Mouse (Mus musculus) hindbrain, embryonic 12.5 days (tissue): ENCODE measurements around the gene Rps6kc1. TPM values are rescaled to one million over a fixed set of nuclear protein-coding genes. Genes with fewer than 3 reads are reported as not detected.

Source experiments
- ATAC-seq: fragments of 200-750 bp; cut with Nextera tagmentation; 2 replicates; pipeline ENCODE4 v1.8.0; 2017; ENCODE audit warnings: moderate TSS enrichment; ENCODE audit not compliant: low FRiP score
- H3K27ac ChIP-seq: fragments of 300-500 bp; sonication (generic); 2 replicates; pipeline ENCODE4 v1.5.1; 2016; ENCODE audit warnings: mild to moderate bottlenecking
- H3K27me3 ChIP-seq: fragments of 300-500 bp; sonication (generic); 2 replicates; pipeline ENCODE4 v1.6.1; 2016; ENCODE audit warnings: mild to moderate bottlenecking
- H3K36me3 ChIP-seq: fragments of 300-500 bp; sonication (generic); 2 replicates; pipeline ENCODE4 v1.6.1; 2016; ENCODE audit warnings: mild to moderate bottlenecking
- H3K4me1 ChIP-seq: fragments of 300-500 bp; sonication (generic); 2 replicates; pipeline ENCODE4 v1.6.1; 2016
- H3K4me2 ChIP-seq: fragments of 300-500 bp; sonication (generic); replicated peaks from 2 replicates; pipeline ENCODE4 v1.6.1; 2016; ENCODE audit warnings: mild to moderate bottlenecking
- H3K4me3 ChIP-seq: fragments of 300-500 bp; sonication (generic); 2 replicates; pipeline ENCODE4 v1.5.1; 2016; ENCODE audit warnings: mild to moderate bottlenecking
- H3K9ac ChIP-seq: fragments of 300-500 bp; sonication (generic); 2 replicates; pipeline ENCODE4 v1.6.1; 2016; ENCODE audit warnings: mild to moderate bottlenecking, moderate library complexity
- H3K9me3 ChIP-seq: fragments of 300-500 bp; sonication (generic); replicated peaks from 2 replicates; pipeline ENCODE4 v1.6.1; 2016; ENCODE audit warnings: mild to moderate bottlenecking
- WGBS: fragments of 180-500 bp; shearing (Covaris S2); methylation state at CpG from one replicate; pipeline ENCODE4 v1.1.7; 2016; 5-methylcytosine and 5-hydroxymethylcytosine counted together
- polyA plus RNA-seq: library from polyadenylated mRNA; unstranded; fragments of >200 nt; fragmentation: Nextera tagmentation; extraction: Ambion mirVana; gene quantifications from 2 replicates; pipeline ENCODE4 v1.2.1, GENCODE M21; 2016

Gene Rps6kc1
- polyA plus RNA-seq, 1 experiment from 2014 or later: 23.9 TPM

DNA sequence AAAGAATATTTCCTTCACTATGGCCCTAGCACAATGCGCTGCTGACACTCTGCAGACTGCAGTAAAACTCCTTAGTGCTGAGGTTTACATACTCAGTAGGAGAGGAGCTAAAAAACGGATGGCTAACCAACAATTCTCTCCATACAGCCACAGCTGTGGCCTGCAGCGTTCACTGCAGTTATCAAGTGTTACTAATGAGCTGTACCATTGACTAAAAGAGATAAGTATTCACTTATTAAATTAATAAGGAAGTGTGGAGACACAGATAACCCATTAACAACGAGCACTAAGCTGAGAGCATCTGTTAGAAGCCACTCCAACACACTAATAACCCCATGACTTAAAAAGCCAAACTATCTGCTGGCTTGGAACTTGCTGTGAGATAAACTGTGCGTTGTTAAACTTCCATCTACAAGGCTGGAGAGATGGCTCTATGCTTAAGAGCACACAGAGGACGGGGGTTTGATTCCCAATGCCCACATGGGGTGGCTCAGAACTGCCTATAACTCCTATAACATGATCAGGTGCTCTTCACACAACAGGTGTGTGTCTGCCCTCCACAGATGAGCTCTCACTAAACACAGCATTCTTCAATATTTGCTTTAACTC, 17.9 kb downstream of the Rps6kc1 start:
- H3K27ac ChIP-seq: no peak overlapping the region
- H3K36me3 ChIP-seq: peaks cover 67% of the 10 kb centered on the region
- H3K27me3 ChIP-seq: no peaks in the 10 kb centered on the region
- WGBS: 85% methylated on average over 6 of the region's 6 CpGs
- H3K4me1 ChIP-seq: no peaks in the 10 kb centered on the region
- no peak overlapping the region for H3K4me2 ChIP-seq
- H3K9ac ChIP-seq: no peak overlapping the region
- ATAC-seq: no peak
- H3K4me3 ChIP-seq: no peak overlapping the region
- H3K9me3 ChIP-seq: no peaks in the 10 kb centered on the region

DNA sequence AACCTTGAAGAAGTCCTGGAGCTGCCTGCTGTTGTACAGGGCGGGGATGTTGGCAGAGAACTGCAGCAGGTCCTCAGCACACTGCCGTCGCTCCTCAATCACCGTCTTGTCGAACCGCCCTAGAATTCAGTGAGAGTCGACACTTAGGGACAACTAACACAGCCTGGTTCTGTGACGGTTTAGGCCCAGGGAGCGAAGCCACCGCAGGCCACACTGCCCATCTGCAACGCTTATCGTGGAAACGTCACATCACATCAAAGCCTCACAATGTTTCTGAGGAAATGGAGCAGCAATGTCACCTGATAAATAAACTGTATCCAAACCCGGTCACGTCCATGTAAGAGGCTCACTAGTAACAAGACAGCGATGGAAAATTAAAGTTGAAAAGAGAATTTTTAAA, 22.9 kb downstream of the Rps6kc1 start:
- H3K9ac ChIP-seq: no peak overlapping the region
- no peak overlapping the region for H3K27ac ChIP-seq
- no peak overlapping the region for H3K4me2 ChIP-seq
- no peaks in the 10 kb centered on the region for H3K9me3 ChIP-seq
- ATAC-seq: no peak
- 92% methylated on average over 16 of the region's 16 CpGs for WGBS
- H3K4me3 ChIP-seq: no peak overlapping the region
- no peaks in the 10 kb centered on the region for H3K27me3 ChIP-seq
- no peaks in the 10 kb centered on the region for H3K4me1 ChIP-seq
- H3K36me3 ChIP-seq: peaks cover 62% of the 10 kb centered on the region

- no peaks in the 10 kb centered on the region for H3K9me3 ChIP-seq
- 87% methylated on average over 2 of the region's 2 CpGs for WGBS
- no peaks in the 10 kb centered on the region for H3K27me3 ChIP-seq
- H3K36me3 ChIP-seq: peaks cover 62% of the 10 kb centered on the region
- H3K27ac ChIP-seq: no peak overlapping the region
- no peak for ATAC-seq
- H3K9ac ChIP-seq: no peak overlapping the region
- no peak overlapping the region for H3K4me2 ChIP-seq
- no peak overlapping the region for H3K4me3 ChIP-seq
- H3K4me1 ChIP-seq: no peaks in the 10 kb centered on the region
Observed at GRCm38 (mm10) chr1:190888031-190888430, 23.5 kb downstream of the Rps6kc1 start.

DNA sequence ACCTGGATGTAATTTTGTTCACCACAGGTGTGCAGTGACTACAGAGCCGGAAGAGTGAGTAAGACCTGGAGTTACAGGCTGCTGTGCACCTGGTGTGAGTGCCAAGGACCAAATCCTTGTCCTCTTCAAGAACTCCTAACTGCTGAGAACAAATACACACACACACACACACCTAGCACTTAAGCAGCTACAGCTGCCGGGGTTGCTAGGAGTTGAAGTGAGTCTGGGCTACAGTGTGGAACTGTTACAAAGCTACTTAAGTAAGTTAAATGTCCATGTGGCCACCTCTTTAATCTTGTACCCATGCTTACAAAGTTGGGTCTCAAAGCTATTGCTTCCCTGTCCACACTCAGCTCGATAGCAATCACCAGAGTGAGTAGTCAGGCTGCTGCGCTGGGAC, 25.6 kb downstream of the Rps6kc1 start:
- Histone ChIP-seq H3K4me1 (no peaks in the 10 kb centered on the region), H3K36me3 (peaks cover 56% of the 10 kb centered on the region), H3K9ac (no peak overlapping the region), H3K27ac (no peak overlapping the region), H3K4me2 (no peak overlapping the region), H3K9me3 (no peaks in the 10 kb centered on the region), H3K4me3 (no peak overlapping the region), H3K27me3 (no peaks in the 10 kb centered on the region)
- ATAC-seq: no peak
- WGBS: 92% methylated on average over 4 of the region's 4 CpGs

DNA sequence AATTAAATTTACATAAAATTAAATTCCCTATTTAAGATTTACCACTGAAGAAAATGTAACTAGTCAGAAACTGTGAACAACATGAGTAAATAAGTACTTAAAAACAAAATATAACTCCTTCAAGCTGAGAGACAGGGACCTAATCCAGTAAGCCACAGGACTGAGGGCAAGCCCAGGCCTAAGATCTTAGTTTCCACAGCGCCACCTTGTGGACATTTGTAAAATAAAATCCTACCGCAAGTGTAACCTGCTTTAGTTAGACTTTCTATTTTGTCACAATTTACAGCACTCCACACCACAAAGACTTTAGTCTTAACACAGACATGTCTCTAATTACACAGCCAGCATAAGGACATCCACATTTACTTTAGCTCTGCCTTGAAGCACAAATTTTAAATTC, 30.1 kb downstream of the Rps6kc1 start:
- H3K27me3 ChIP-seq: no peaks in the 10 kb centered on the region
- H3K4me2 ChIP-seq: no peak overlapping the region
- H3K27ac ChIP-seq: no peak overlapping the region
- peaks cover 34% of the 10 kb centered on the region; the same call in 1 of the 2 replicates for H3K36me3 ChIP-seq
- no peaks in the 10 kb centered on the region for H3K9me3 ChIP-seq
- no peaks in the 10 kb centered on the region for H3K4me1 ChIP-seq
- no peak overlapping the region for H3K9ac ChIP-seq
- H3K4me3 ChIP-seq: no peak overlapping the region
- WGBS: 4% methylated on average over 2 of the region's 2 CpGs
- no peak for ATAC-seq

- no peaks in the 10 kb centered on the region for H3K4me1 ChIP-seq
- no peak for ATAC-seq
- H3K4me3 ChIP-seq: no peak overlapping the region
- H3K36me3 ChIP-seq: peaks cover 33% of the 10 kb centered on the region; the same call in 1 of the 2 replicates
- no peak overlapping the region for H3K27ac ChIP-seq
- no peak overlapping the region for H3K4me2 ChIP-seq
- no peaks in the 10 kb centered on the region for H3K9me3 ChIP-seq
- 82% methylated on average over 6 of the region's 6 CpGs for WGBS
- no peak overlapping the region for H3K9ac ChIP-seq
- H3K27me3 ChIP-seq: no peaks in the 10 kb centered on the region
Observed at GRCm38 (mm10) chr1:190880638-190881037, 30.9 kb downstream of the Rps6kc1 start.

DNA sequence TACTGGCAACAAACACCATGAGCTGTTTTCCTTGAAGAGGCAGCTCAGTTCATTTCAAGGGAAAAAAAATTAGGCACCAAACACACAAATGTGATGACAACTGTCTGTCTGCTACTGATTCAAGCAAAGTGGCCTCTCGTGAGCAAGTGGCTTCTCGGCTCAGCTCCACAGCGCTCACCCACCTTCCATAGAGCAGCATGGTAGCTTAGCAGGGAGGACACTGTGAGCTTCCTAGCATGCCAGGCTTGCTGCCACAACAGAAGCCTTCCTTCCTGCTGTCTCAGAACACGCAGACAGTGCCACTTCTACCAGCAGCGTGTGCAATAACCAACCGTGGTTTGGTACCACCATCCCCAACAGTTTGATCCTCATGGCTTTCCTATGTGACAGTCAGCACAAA, 35.8 kb downstream of the Rps6kc1 start:
- 92% methylated on average over 6 of the region's 6 CpGs for WGBS
- H3K9ac ChIP-seq: no peak overlapping the region
- H3K27ac ChIP-seq: no peak overlapping the region
- H3K4me3 ChIP-seq: no peak overlapping the region
- H3K4me2 ChIP-seq: no peak overlapping the region
- H3K9me3 ChIP-seq: no peaks in the 10 kb centered on the region
- peaks cover 25% of the 10 kb centered on the region for H3K36me3 ChIP-seq
- no peaks in the 10 kb centered on the region for H3K27me3 ChIP-seq
- no peaks in the 10 kb centered on the region for H3K4me1 ChIP-seq
- no peak for ATAC-seq

- Histone ChIP-seq H3K9me3 (no peaks in the 10 kb centered on the region), H3K4me2 (no peak overlapping the region), H3K4me1 (no peaks in the 10 kb centered on the region), H3K27ac (no peak overlapping the region), H3K4me3 (no peak overlapping the region), H3K27me3 (no peaks in the 10 kb centered on the region), H3K9ac (no peak overlapping the region), H3K36me3 (peaks cover 31% of the 10 kb centered on the region)
- ATAC-seq: no peak
- WGBS: 92% methylated on average over 4 of the region's 4 CpGs
Observed at GRCm38 (mm10) chr1:190875089-190875488, 36.5 kb downstream of the Rps6kc1 start.

GRCm38 (mm10) chr1:190871068-190871467, 40.5 kb downstream of the Rps6kc1 start:
- Histone ChIP-seq H3K9me3 (no peaks in the 10 kb centered on the region), H3K9ac (no peak overlapping the region), H3K36me3 (peaks cover 45% of the 10 kb centered on the region), H3K4me1 (no peaks in the 10 kb centered on the region), H3K27ac (no peak overlapping the region), H3K27me3 (no peaks in the 10 kb centered on the region), H3K4me3 (no peak overlapping the region), H3K4me2 (no peak overlapping the region)
- no peak for ATAC-seq
- 95% methylated on average over 12 of the region's 12 CpGs for WGBS

DNA sequence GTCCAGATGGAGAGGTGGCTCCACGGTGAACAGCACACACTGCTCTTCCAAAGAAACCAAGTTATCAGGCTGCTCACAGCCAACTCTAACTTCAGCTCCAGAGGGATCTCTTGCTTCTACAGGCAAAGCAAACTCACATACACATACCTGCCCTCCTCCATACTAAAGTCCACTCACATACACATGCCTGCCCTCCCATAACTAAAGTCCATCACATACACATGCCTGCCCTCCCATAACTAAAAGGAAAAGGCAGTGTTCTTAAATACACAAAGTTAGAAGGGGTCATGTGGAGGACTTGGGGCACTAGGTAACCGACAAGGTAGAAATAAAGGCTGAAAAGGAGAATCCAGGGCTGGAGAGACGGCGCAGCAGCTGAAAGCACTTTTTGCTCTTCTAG, 41.6 kb downstream of the Rps6kc1 start:
- Histone ChIP-seq H3K27ac (no peak overlapping the region), H3K4me2 (no peak overlapping the region), H3K9ac (no peak overlapping the region), H3K36me3 (peaks cover 49% of the 10 kb centered on the region), H3K27me3 (no peaks in the 10 kb centered on the region), H3K4me1 (no peaks in the 10 kb centered on the region), H3K9me3 (no peaks in the 10 kb centered on the region), H3K4me3 (no peak overlapping the region)
- 92% methylated on average over 4 of the region's 4 CpGs for WGBS
- no peak for ATAC-seq

GRCm38 (mm10) chr1:190868790-190869189, 42.8 kb downstream of the Rps6kc1 start:
- no peak for ATAC-seq
- Histone ChIP-seq H3K27me3 (no peaks in the 10 kb centered on the region), H3K4me3 (no peak overlapping the region), H3K4me2 (no peak overlapping the region), H3K27ac (no peak overlapping the region), H3K4me1 (no peaks in the 10 kb centered on the region), H3K9ac (no peak overlapping the region), H3K36me3 (peaks cover 51% of the 10 kb centered on the region), H3K9me3 (no peaks in the 10 kb centered on the region)
- WGBS: 88% methylated on average over 3 of the region's 3 CpGs

- H3K4me1 ChIP-seq: no peaks in the 10 kb centered on the region
- H3K4me2 ChIP-seq: no peak overlapping the region
- H3K36me3 ChIP-seq: 0 out of 2 replicates have a peak, but pooled peaks cover 11% of the 10 kb centered on the region
- no peak overlapping the region for H3K27ac ChIP-seq
- H3K9ac ChIP-seq: no peak overlapping the region
- no peaks in the 10 kb centered on the region for H3K27me3 ChIP-seq
- H3K4me3 ChIP-seq: no peak overlapping the region
- ATAC-seq: no peak
- H3K9me3 ChIP-seq: no peaks in the 10 kb centered on the region
- WGBS: 79% methylated on average over 5 of the region's 5 CpGs
Observed at GRCm38 (mm10) chr1:190861626-190862025, 49.9 kb downstream of the Rps6kc1 start.

- ATAC-seq: no peak
- H3K9me3 ChIP-seq: no peaks in the 10 kb centered on the region
- H3K27me3 ChIP-seq: no peaks in the 10 kb centered on the region
- H3K4me2 ChIP-seq: no peak overlapping the region
- H3K9ac ChIP-seq: no peak overlapping the region
- H3K36me3 ChIP-seq: 0 out of 2 replicates have a peak, but pooled peaks cover 4% of the 10 kb centered on the region
- H3K27ac ChIP-seq: no peak overlapping the region
- H3K4me3 ChIP-seq: no peak overlapping the region
- WGBS: 58% methylated on average over 3 of the region's 3 CpGs
- no peaks in the 10 kb centered on the region for H3K4me1 ChIP-seq
Observed at GRCm38 (mm10) chr1:190854465-190854864, 57.1 kb downstream of the Rps6kc1 start.
